Mouse (Mus musculus): Measurements from ENCODE around the gene Rapgef1. TPM values are rescaled to one million over a fixed set of nuclear protein-coding genes. Genes with fewer than 3 reads are reported as not detected.
A peak's percentile ranks its signal among the peaks of the same experiment; 100 is the strongest.

Gene Rapgef1
- polyA plus RNA-seq, 1 experiment from 2014 or later = 13.4 TPM

GRCm38 (mm10) chr2:29605591-29605990, 13.9 kb upstream of the Rapgef1 start:
- WGBS = 87% methylated on average over 5 of the region's 5 CpGs
- Histone ChIP-seq H3K9me3 (no peaks in the 10 kb centered on the region), H3K27me3 (ENCODE audit: insufficient read depth, poor library complexity, severe bottlenecking) (peaks cover 15% of the 10 kb centered on the region), H3K27ac (no peak overlapping the region), H3K4me3 (no peak overlapping the region), H3K4me1 (peaks cover 15% of the 10 kb centered on the region), H3K36me3 (no peaks in the 10 kb centered on the region)
- DNase-seq (ENCODE audit: low spot score) = no peak

- no peak overlapping the region for H3K4me3 ChIP-seq
- peaks cover 15% of the 10 kb centered on the region for H3K27me3 ChIP-seq (ENCODE audit: insufficient read depth, poor library complexity, severe bottlenecking)
- DNase-seq (ENCODE audit: low spot score) = no peak
- 31% methylated on average over 6 of the region's 6 CpGs for WGBS
- peaks cover 15% of the 10 kb centered on the region for H3K4me1 ChIP-seq
- no peaks in the 10 kb centered on the region for H3K9me3 ChIP-seq
- H3K36me3 ChIP-seq = no peaks in the 10 kb centered on the region
- H3K27ac ChIP-seq = 0 out of 2 replicates have a peak overlapping the region, but pooled peaks have one; percentile 3
These were observed 13.1 kb upstream of the Rapgef1 start for GRCm38 (mm10) chr2:29606460-29606859.

- Histone ChIP-seq H3K27me3 (ENCODE audit: insufficient read depth, poor library complexity, severe bottlenecking) (no peaks in the 10 kb centered on the region), H3K9me3 (no peaks in the 10 kb centered on the region), H3K36me3 (no peaks in the 10 kb centered on the region), H3K4me3 (no peak overlapping the region), H3K4me1 (peaks cover 20% of the 10 kb centered on the region), H3K27ac (no peak overlapping the region)
- DNase-seq (ENCODE audit: low spot score) = no peak
- WGBS = 88% methylated on average over 1 of the region's 1 CpGs
These were observed 2.2 kb upstream of the Rapgef1 start for GRCm38 (mm10) chr2:29617341-29617740.

GRCm38 (mm10) chr2:29618926-29619483, 515 bp upstream of the Rapgef1 start:
- Histone ChIP-seq H3K4me1 (peaks cover 37% of the 10 kb centered on the region), H3K4me3 (peak overlapping the region; percentile 88; the same call in 1 of the 2 replicates), H3K36me3 (no peaks in the 10 kb centered on the region), H3K27ac (peak overlapping the region; percentile 95; the same call in 1 of the 2 replicates), H3K27me3 (ENCODE audit: insufficient read depth, poor library complexity, severe bottlenecking) (no peaks in the 10 kb centered on the region), H3K9me3 (no peaks in the 10 kb centered on the region)
- no peak for DNase-seq (ENCODE audit: low spot score)
- WGBS = 61% methylated on average over 8 of the region's 8 CpGs

- 3% methylated on average over 15 of the region's 15 CpGs for WGBS
- Histone ChIP-seq H3K4me3 (peak overlapping the region; percentile 88), H3K27ac (peak overlapping the region; percentile 95), H3K4me1 (peaks cover 51% of the 10 kb centered on the region), H3K36me3 (no peaks in the 10 kb centered on the region), H3K9me3 (no peaks in the 10 kb centered on the region), H3K27me3 (ENCODE audit: insufficient read depth, poor library complexity, severe bottlenecking) (no peaks in the 10 kb centered on the region)
- DNase-seq (ENCODE audit: low spot score) = no peak
These were observed 844 bp downstream of the Rapgef1 start for GRCm38 (mm10) chr2:29620301-29620827.

- DNase-seq (ENCODE audit: low spot score) = no peak
- H3K4me3 ChIP-seq = peak overlapping the region; percentile 88
- H3K36me3 ChIP-seq = 0 out of 2 replicates have a peak, but pooled peaks cover under 1% of the 10 kb centered on the region
- H3K27ac ChIP-seq = peak overlapping the region; percentile 95
- H3K27me3 ChIP-seq (ENCODE audit: insufficient read depth, poor library complexity, severe bottlenecking) = no peaks in the 10 kb centered on the region
- H3K4me1 ChIP-seq = peaks cover 51% of the 10 kb centered on the region
- WGBS = 56% methylated on average over 10 of the region's 10 CpGs
- no peaks in the 10 kb centered on the region for H3K9me3 ChIP-seq
These were observed 1.6 kb downstream of the Rapgef1 start for GRCm38 (mm10) chr2:29621163-29621562.

GRCm38 (mm10) chr2:29621636-29622035, 2.1 kb downstream of the Rapgef1 start:
- Histone ChIP-seq H3K27me3 (ENCODE audit: insufficient read depth, poor library complexity, severe bottlenecking) (no peaks in the 10 kb centered on the region), H3K4me1 (peaks cover 51% of the 10 kb centered on the region), H3K4me3 (no peak overlapping the region), H3K27ac (peak overlapping the region; percentile 47; the same call in 1 of the 2 replicates), H3K9me3 (no peaks in the 10 kb centered on the region), H3K36me3 (0 out of 2 replicates have a peak, but pooled peaks cover 2% of the 10 kb centered on the region)
- DNase-seq (ENCODE audit: low spot score) = no peak
- 81% methylated on average over 3 of the region's 3 CpGs for WGBS

GRCm38 (mm10) chr2:29622126-29623005, 2.8 kb downstream of the Rapgef1 start:
- no peak overlapping the region for H3K4me3 ChIP-seq
- no peak for DNase-seq (ENCODE audit: low spot score)
- peak overlapping the region; percentile 47; the same call in 1 of the 2 replicates for H3K27ac ChIP-seq
- 77% methylated on average over 10 of the region's 10 CpGs for WGBS
- no peaks in the 10 kb centered on the region for H3K27me3 ChIP-seq (ENCODE audit: insufficient read depth, poor library complexity, severe bottlenecking)
- H3K9me3 ChIP-seq = no peaks in the 10 kb centered on the region
- H3K4me1 ChIP-seq = peaks cover 59% of the 10 kb centered on the region
- 0 out of 2 replicates have a peak, but pooled peaks cover 2% of the 10 kb centered on the region for H3K36me3 ChIP-seq

GRCm38 (mm10) chr2:29623247-29624090, 3.9 kb downstream of the Rapgef1 start:
- peaks cover 70% of the 10 kb centered on the region for H3K4me1 ChIP-seq
- no peak for DNase-seq (ENCODE audit: low spot score)
- H3K36me3 ChIP-seq = 0 out of 2 replicates have a peak, but pooled peaks cover 2% of the 10 kb centered on the region
- H3K4me3 ChIP-seq = no peak overlapping the region
- no peaks in the 10 kb centered on the region for H3K27me3 ChIP-seq (ENCODE audit: insufficient read depth, poor library complexity, severe bottlenecking)
- H3K9me3 ChIP-seq = no peaks in the 10 kb centered on the region
- H3K27ac ChIP-seq = peak overlapping the region; percentile 19; the same call in 1 of the 2 replicates
- WGBS = 71% methylated on average over 9 of the region's 9 CpGs

GRCm38 (mm10) chr2:29624091-29624608, 4.6 kb downstream of the Rapgef1 start:
- H3K9me3 ChIP-seq = no peaks in the 10 kb centered on the region
- peaks cover 4% of the 10 kb centered on the region; the same call in 1 of the 2 replicates for H3K36me3 ChIP-seq
- H3K27ac ChIP-seq = peak overlapping the region; percentile 56; the same call in 1 of the 2 replicates
- peaks cover 76% of the 10 kb centered on the region for H3K4me1 ChIP-seq
- DNase-seq (ENCODE audit: low spot score) = no peak
- H3K27me3 ChIP-seq (ENCODE audit: insufficient read depth, poor library complexity, severe bottlenecking) = no peaks in the 10 kb centered on the region
- H3K4me3 ChIP-seq = no peak overlapping the region
- WGBS = 75% methylated on average over 4 of the region's 4 CpGs

GRCm38 (mm10) chr2:29624739-29625138, 5.2 kb downstream of the Rapgef1 start:
- H3K27me3 ChIP-seq (ENCODE audit: insufficient read depth, poor library complexity, severe bottlenecking) = no peaks in the 10 kb centered on the region
- peak overlapping the region; percentile 56 for H3K27ac ChIP-seq
- peak; percentile 83 for DNase-seq (ENCODE audit: low spot score)
- peaks cover 82% of the 10 kb centered on the region for H3K4me1 ChIP-seq
- peaks cover 4% of the 10 kb centered on the region; the same call in 1 of the 2 replicates for H3K36me3 ChIP-seq
- 42% methylated on average over 5 of the region's 5 CpGs for WGBS
- no peak overlapping the region for H3K4me3 ChIP-seq
- no peaks in the 10 kb centered on the region for H3K9me3 ChIP-seq

Data from heart, embryonic 10.5 days (tissue).